Mouse (Mus musculus) thymus, postnatal 4 days (tissue): Measurements from ENCODE around the gene Sdk1.
"Not testable (repeated sequence)": the region's sequence is repeated elsewhere in the genome, so short reads cannot be mapped to it uniquely, and the experiment has no call there.

Experiments
- DNase-seq: peaks from one replicate; pipeline ENCODE4 v3.0.0; 2021

The Sdk1 gene

GRCm38 (mm10) chr5:141468821-141469220, 227.5 kb downstream of the Sdk1 start:
- DNase-seq, result no peak

DNA sequence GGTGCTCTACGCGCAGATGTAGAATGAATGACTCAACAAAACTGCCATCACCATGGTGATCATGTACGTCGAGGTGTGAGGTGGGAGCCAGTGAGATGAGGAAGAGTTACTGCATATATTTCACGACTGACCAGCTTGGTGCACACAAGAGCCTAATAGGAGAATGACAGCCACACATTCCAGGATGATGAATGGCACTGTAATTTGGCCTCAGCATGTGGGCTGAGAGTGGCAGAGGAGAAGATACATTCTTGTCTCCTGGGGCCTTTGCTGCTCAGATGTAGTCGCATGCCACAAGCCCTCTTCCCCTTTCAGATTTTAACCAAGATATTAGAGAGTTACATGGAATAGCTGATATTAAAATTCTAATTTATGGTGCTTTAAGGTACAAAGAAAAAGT, 264.0 kb downstream of the Sdk1 start:
- no peak for DNase-seq

GRCm38 (mm10) chr5:141506344-141506743, 265.1 kb downstream of the Sdk1 start:
- no peak for DNase-seq

DNA sequence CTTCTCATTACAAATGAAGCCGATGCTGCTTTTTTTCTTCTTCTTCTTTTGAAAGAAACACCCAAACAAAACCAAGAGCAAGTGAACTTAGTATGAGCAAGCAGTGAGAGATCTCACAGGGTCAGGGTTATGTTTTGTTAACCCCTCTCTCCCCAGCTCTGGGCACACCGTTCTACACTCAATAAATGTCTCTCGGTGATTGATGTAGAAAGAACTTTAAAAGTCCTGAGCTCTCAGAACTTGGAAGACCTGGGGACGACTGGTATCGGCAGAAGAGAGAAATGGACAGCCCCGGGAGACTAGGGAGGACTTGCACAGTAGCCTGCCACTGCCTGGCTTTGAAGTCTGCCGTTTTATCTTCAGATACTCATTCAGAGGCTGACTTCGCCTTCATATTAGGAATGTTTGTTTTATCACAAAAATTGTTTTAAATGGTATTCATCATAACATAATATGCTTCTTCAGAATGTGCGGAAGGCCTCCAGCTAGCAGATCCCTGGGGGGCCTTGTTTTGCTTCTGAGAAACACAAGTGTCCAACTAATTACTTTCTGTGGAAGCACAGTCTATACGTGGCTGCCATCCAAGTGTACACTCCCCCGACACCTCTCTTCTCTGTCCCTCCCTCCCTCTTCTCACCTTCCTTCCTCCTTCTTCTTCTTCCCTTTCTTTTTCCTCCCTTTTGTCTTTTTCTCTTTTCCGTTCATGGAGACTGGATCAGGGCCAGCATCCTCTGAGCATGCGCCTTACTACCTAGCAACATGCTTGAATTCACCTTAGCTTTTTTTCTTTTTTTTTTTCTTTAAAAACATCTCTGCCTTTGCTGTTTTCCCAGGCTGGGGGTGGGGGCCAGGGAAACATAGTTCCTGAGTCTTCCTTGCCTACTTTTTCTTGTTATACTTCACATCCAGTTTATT, 283.8 kb downstream of the Sdk1 start:
- DNase-seq, result no peak

DNA sequence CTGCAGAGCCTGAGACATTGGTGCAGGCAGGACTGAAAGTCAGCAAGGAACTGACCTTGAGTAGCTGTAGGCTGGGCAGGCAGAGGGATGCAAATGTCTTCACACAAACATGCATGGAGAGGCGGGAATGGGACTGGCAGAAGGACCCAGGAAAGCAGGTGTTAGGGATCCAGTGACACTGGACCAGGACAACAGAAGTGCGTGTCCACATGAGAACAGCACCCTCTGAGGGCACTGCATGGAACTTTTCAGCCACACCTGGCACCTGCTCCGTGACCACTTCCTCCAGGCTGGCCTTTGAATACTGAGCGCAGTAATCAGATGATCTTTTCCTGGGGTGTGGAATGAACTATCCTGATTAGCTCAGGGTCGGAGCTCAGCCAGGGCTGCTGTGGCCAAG, 298.9 kb downstream of the Sdk1 start:
- no peak for DNase-seq

DNA sequence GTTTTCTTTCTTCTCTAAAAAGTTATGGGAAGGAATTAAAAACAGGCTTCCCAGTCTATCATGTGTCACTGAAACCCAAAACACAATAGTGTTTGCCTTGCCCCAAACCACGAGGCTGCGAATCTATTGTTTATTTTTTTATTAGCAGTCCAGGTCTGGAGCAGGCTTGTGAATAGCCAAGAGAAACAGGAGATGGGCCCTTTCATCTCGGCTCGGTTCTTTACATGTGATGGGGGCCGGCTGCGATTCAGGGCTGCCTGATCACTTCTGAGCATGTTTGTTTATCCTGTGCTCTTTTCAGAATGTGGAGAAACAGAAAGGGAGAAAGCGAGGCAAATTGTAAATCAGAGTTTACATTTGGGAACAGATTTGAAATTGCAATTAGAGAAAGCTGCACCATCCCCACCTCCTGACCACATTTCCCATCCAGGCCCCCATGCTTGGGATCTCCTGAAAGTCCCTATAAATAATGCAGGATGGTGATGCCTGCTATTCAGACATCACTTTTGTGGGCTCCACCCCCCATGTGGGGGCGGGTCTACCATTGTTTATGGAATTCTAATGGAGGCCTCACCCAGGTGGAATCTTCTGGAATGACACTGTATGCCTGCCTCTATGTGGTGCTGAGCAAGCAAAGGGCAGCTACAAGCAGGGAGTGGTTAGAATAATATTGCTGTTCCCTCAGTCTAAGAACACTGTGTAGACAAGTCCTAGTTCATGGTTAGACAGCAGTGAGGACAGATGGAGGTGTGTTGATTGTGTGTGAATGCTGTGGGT, 301.8 kb downstream of the Sdk1 start:
- no peak for DNase-seq

DNA sequence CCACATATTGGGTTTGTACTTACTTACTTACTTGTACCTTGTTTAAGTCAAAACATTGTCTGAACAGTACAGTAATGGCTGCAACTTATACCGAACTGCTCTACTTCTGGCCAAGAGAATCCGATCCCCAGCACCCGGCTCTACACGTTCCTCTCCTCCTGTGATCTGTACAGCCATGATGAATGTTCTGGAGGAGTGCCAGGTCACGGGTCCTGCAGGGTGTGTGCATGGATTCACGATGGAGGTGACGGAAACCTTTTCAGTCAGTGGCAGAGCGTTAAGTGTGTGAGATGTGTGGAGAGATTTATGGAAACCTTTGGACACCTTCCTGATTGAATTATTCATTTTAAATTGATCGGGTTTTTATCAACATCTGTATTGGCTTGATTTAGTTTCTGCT, 312.2 kb downstream of the Sdk1 start:
- no peak for DNase-seq

GRCm38 (mm10) chr5:141558731-141559130, 317.4 kb downstream of the Sdk1 start:
- no peak for DNase-seq

GRCm38 (mm10) chr5:141560325-141560724, 319.0 kb downstream of the Sdk1 start:
- DNase-seq, result no peak

GRCm38 (mm10) chr5:141561989-141562560, 320.8 kb downstream of the Sdk1 start:
- DNase-seq, result no peak

DNA sequence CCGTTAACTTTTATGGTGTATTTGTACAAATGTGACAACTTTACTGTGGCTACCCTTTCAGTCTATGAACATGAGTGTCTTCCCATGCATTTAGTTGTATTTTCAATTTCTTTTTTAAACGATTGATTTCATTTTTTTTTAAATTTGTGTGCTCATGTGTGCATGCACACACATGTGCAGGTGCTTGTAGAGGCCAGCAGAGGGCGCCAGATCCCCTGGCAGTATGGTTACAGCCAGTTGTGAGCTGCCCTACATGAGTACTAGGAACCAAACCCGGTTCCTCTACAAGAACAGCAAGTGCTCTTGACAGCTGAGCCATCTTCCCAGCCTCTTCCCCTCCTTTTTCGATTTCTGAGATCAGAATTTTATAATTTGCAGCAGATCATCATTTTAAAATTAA, 322.9 kb downstream of the Sdk1 start:
- DNase-seq, result no peak

DNA sequence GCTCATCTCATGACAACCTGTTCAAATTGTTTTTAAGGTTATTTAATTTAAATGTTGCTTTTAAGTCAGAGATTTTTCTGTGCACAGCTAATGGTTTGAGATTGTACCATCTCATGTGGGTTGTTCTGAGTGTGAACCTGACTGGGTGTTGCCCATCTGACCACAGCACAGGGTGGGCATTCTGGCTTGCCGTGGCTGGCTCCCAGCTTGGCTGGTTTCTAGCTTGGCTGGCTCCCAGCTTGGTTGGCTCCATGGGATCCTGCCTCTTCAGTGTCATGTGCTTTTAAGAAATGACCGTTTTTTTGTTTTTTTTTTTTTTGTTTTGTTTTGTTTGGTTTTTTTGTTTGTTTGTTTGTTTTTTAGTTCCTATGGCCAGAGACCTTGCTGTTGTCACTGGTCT, 326.8 kb downstream of the Sdk1 start:
- no peak for DNase-seq

DNA sequence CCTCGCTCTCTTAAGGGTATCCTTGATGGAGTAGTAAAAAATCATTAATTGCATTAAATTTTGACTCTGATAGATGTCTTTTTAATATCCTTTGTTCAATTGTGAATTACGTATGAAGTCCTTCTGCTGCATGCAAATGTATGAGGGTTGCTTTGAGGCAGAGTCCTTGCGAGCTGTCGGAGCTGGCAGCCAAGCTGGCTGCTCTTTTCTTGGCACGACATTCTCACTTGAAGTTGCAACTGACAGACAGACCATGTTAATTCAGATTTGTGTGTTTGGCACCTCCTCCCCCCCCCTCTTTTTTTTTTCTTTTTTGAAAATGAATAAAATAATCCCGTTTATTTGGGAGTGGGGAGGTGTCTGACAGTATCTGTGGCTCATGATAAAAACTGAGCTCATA, 329.2 kb downstream of the Sdk1 start:
- no peak for DNase-seq

DNA sequence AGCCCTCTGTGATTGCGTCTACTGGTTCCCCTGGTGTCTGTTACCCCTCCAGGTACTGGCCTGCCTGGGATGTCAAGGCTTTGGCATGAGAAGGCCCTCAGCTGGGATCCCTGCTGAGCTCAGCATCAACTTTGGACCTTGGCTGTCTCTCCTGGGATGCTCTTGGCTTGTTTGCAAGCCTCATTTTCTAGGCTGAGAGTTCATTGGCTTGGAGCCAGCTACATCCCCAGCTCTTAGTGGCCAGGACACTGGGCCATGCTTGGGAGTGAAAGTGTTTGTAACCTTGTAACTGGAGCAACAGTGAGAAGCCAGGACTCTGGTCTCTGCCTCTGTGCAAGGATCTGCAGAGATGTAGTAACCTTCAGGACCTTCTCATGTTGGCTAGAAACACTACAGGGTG, 333.0 kb downstream of the Sdk1 start:
- no peak for DNase-seq

- DNase-seq, result no peak
These were observed 350.0 kb downstream of the Sdk1 start for GRCm38 (mm10) chr5:141591246-141591645.

DNA sequence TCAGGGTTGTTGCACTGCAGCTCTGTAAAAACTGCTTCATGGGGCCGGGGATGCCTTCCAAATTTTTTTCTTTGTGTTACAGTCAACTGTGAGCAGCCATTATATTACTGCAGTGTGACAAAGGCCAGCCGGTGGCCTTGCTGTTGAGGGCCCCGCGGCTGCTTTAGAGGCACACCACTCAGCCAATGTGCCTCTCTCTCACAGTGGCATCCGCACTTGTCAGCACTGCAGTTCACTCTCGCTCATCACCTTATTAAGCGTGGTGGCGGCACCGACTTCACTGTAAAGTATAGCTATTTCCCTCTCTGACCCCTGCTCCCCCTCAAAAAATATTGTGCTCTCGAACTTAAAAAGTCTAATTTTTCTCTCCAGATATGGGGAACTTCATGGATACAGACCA, 371.4 kb downstream of the Sdk1 start:
- no peak for DNase-seq

GRCm38 (mm10) chr5:141615763-141616162, 374.5 kb downstream of the Sdk1 start:
- DNase-seq, result no peak

- DNase-seq, result no peak
These were observed 376.4 kb downstream of the Sdk1 start for GRCm38 (mm10) chr5:141617660-141618059.

GRCm38 (mm10) chr5:141625401-141625800, 384.1 kb downstream of the Sdk1 start:
- no peak for DNase-seq

DNA sequence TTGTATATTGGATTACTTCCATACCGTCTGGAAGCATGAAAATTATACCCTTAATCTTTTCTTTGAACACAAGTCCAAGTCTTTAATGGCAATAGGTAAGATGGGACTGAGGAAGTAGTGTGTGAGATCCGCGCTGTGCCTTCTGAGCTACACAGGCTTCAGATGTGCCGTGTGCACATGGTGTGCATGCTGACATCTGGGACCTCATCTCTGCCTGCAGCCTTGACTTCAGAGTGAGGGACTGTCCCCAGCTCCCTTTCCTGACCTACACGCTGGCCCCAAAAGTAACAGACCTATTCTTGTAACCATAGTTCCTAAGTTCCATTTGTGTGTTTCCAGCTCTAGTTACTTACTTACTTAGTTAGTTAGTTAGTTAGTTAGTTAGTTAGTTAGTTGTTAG, 390.4 kb downstream of the Sdk1 start:
- no peak for DNase-seq

- no peak for DNase-seq
These were observed 392.0 kb downstream of the Sdk1 start for GRCm38 (mm10) chr5:141633271-141633670.

GRCm38 (mm10) chr5:141636406-141636805, 395.1 kb downstream of the Sdk1 start:
- DNase-seq, result no peak

- DNase-seq, result not testable (repeated sequence)
These were observed 395.8 kb downstream of the Sdk1 start for GRCm38 (mm10) chr5:141637054-141637453.

DNA sequence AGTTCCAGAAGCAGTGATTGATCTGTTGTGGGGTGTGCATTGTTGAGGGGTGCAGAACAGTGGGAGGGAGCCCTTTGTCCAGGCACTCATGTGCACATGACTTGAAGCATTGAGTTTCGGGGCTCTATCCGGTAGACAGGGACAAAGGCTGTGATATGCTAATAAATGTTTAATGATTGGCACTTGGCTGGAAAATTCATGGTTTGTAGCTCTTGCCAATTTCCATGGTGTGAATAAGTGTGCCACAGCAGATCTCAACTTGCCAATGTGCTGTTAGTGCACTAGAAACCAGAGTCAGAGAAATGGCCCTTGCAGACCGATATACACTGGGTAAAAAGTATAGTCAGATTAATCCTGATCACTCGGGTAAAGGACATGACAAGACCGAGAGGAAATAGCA, 404.4 kb downstream of the Sdk1 start:
- no peak for DNase-seq
